Mouse (Mus musculus) intestine, postnatal 0 days (tissue): ENCODE measurements around the gene Orai2. TPM values are rescaled to one million over a fixed set of nuclear protein-coding genes. Genes with fewer than 3 reads are reported as not detected.
A peak's percentile ranks its signal among the peaks of the same experiment; 100 is the strongest.

Source experiments
- ATAC-seq: fragments of 200-750 bp; cut with Nextera tagmentation; 2 replicates; pipeline ENCODE4 v1.8.0; 2017; ENCODE audit warnings: mild to moderate bottlenecking, moderate TSS enrichment, moderate library complexity
- H3K27ac ChIP-seq: fragments of 300-500 bp; sonication (generic); 2 replicates; pipeline ENCODE4 v1.5.1; 2014; ENCODE audit warnings: mild to moderate bottlenecking, low read depth, low read length, moderate library complexity
- H3K27me3 ChIP-seq: fragments of 300-500 bp; sonication (generic); replicated peaks from 2 replicates; pipeline ENCODE4 v1.6.1; 2014; ENCODE audit warnings: low read length, mixed read lengths; ENCODE audit not compliant: control insufficient read depth, insufficient read depth
- H3K36me3 ChIP-seq: fragments of 300-500 bp; sonication (generic); 2 replicates; pipeline ENCODE4 v1.6.1; 2014; ENCODE audit warnings: mild to moderate bottlenecking, moderate library complexity; ENCODE audit not compliant: control insufficient read depth, insufficient read depth
- H3K4me1 ChIP-seq: fragments of 300-500 bp; sonication (generic); replicated peaks from 2 replicates; pipeline ENCODE4 v1.6.1; 2014; ENCODE audit warnings: antibody characterized with exemption, low read length, mixed read lengths; ENCODE audit not compliant: control insufficient read depth, insufficient read depth
- H3K4me2 ChIP-seq: fragments of 300-500 bp; sonication (generic); replicated peaks from 2 replicates; pipeline ENCODE4 v1.6.1; 2014; ENCODE audit warnings: low read depth, mild to moderate bottlenecking, moderate library complexity
- H3K4me3 ChIP-seq: fragments of 300-500 bp; sonication (generic); 2 replicates; pipeline ENCODE4 v1.5.1; 2014; ENCODE audit warnings: low read depth, low read length
- H3K9ac ChIP-seq: fragments of 300-500 bp; sonication (generic); 2 replicates; pipeline ENCODE4 v1.6.1; 2014; ENCODE audit warnings: mild to moderate bottlenecking, low read depth, low read length
- H3K9me3 ChIP-seq: fragments of 300-500 bp; sonication (generic); 2 replicates; pipeline ENCODE4 v1.6.1; 2016; ENCODE audit warnings: mixed run types; ENCODE audit not compliant: control insufficient read depth
- CTCF ChIP-seq: sonication (generic); IDR thresholded peaks from 2 replicates; pipeline ENCODE4 v1.5.1; 2016; ENCODE audit warnings: low read depth, mild to moderate bottlenecking, control low read depth, antibody characterized with exemption, moderate library complexity
- WGBS: fragments of 180-500 bp; shearing (Covaris S2); extraction: QIAGEN DNeasy Blood & Tissue Kit; methylation state at CpG from one replicate; pipeline ENCODE4 v1.1.7; 2014; 5-methylcytosine and 5-hydroxymethylcytosine counted together
- polyA plus RNA-seq: library from polyadenylated mRNA; unstranded; fragments of >200 nt; fragmentation: Nextera tagmentation; extraction: Ambion mirVana; gene quantifications from 2 replicates; pipeline ENCODE4 v1.2.1, GENCODE M21; 2015

Gene Orai2
- polyA plus RNA-seq, 1 experiment from 2014 or later = 4.3 TPM

DNA sequence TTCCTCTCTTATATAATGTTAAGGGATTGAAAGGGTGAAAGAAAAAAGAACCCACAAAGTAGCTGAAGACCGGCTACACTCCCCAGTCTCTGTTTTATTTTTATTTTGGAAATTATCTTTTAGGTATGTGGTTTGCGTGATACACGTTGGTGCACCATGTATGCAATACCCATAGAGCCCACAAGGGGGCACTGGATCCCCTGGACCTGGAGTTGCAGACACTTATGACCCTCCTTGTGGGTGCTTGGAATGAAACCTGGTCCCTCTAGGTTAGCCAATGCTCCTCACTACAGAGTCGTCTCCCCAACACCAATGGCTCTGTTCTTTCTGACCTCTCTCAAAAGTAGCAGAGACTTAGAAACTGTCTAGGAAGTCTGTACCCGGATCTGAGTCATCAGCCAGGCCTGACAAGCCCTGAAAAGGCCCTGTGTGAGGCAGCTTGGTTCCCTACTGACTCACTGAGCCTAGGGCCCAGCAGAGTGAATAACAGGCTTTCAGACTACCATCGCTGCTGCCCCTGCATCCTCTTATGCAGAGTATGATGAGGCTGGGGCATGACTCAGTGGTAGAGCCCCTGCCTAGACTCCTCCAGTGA, 27.3 kb downstream of the Orai2 start:
- Histone ChIP-seq H3K4me1 (no peaks in the 10 kb centered on the region), H3K9ac (no peak overlapping the region), H3K9me3 (no peaks in the 10 kb centered on the region), H3K36me3 (peaks cover 37% of the 10 kb centered on the region), H3K27ac (no peak overlapping the region), H3K27me3 (no peaks in the 10 kb centered on the region), H3K4me2 (no peak overlapping the region), H3K4me3 (no peak overlapping the region)
- 85% methylated on average over 6 of the region's 6 CpGs for WGBS
- TF ChIP-seq CTCF = peak; percentile 53
- ATAC-seq = no peak

DNA sequence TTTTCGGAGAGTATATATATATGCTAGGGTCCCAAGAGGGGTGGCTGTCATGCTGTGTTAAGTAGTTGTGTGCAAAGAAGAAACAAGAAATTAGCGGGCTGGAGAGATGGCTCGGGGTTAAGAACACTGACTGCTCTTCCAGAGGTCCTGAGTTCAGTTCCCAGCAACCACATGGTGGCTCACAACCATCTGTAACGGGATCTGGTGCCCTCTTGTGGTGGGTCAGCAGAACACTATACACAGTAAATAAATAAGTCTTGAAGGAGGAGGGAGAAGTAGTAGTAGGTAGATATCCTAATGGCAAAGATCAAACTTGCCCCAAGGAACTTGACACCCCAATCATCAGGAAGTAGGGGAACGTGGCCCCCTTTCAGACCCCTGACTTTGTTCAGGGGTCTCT, 27.8 kb downstream of the Orai2 start:
- ATAC-seq = no peak
- peak; percentile 48 for TF ChIP-seq CTCF
- H3K9ac ChIP-seq = no peak overlapping the region
- no peak overlapping the region for H3K4me3 ChIP-seq
- H3K36me3 ChIP-seq = peaks cover 39% of the 10 kb centered on the region
- H3K4me2 ChIP-seq = no peak overlapping the region
- no peaks in the 10 kb centered on the region for H3K27me3 ChIP-seq
- H3K27ac ChIP-seq = no peak overlapping the region
- 91% methylated on average over 5 of the region's 5 CpGs for WGBS
- no peaks in the 10 kb centered on the region for H3K4me1 ChIP-seq
- H3K9me3 ChIP-seq = no peaks in the 10 kb centered on the region

DNA sequence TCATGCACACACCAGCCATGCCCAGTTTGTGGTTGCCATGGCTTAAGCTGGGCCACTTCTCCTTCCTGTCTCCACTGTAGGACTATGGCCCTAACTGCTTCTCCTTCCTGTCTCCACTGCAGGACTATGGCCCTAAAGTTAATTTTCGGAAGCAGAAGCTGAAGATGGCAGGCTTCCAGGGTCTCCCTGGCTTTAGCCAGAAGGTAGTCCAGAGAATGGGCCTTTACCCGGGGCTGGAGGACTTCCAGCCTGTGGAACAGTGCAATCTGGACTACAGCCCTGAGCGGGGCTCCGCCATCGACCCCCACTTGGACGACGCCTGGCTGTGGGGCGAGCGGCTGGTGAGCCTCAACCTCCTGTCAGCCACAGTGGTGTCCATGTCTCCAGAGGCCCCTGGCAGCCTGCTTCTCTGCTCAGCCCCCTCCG, 30.4 kb downstream of the Orai2 start:
- peaks cover 39% of the 10 kb centered on the region for H3K36me3 ChIP-seq

DNA sequence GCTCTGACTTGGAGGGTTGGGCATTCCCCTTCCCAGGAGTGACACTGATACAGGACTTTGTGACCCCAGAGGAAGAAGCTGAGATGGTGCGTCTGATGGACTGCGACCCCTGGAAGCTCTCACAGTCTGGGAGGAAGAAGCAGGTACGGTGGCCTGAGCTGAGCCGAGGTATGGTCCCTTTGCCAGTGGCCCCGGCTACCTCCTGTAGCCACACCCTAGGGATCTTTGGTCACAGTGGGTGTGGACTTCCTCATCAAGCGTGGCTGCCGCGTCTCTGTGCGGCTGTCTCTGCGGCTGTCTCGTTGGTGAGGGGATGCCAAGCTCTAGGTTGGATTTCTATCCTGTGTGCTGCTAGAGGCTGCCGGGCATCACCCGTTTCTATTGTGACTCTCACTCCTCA, 31.1 kb downstream of the Orai2 start:
- 59% methylated on average over 13 of the region's 13 CpGs for WGBS
- Histone ChIP-seq H3K4me3 (no peak overlapping the region), H3K4me1 (no peaks in the 10 kb centered on the region), H3K9ac (no peak overlapping the region), H3K27ac (no peak overlapping the region), H3K27me3 (no peaks in the 10 kb centered on the region), H3K4me2 (no peak overlapping the region), H3K36me3 (peaks cover 39% of the 10 kb centered on the region), H3K9me3 (no peaks in the 10 kb centered on the region)
- no peak for TF ChIP-seq CTCF
- no peak for ATAC-seq

More for the DNA sequence above, 30.4 kb downstream of the Orai2 start:
- WGBS = 90% methylated on average over 10 of the region's 10 CpGs
- no peak overlapping the region for H3K9ac ChIP-seq
- ATAC-seq = no peak
- H3K4me3 ChIP-seq = no peak overlapping the region
- no peaks in the 10 kb centered on the region for H3K9me3 ChIP-seq
- H3K27ac ChIP-seq = 0 out of 2 replicates have a peak overlapping the region, but pooled peaks have one; percentile 15
- no peaks in the 10 kb centered on the region for H3K27me3 ChIP-seq
- no peak overlapping the region for H3K4me2 ChIP-seq
- H3K4me1 ChIP-seq = no peaks in the 10 kb centered on the region
- no peak for TF ChIP-seq CTCF

DNA sequence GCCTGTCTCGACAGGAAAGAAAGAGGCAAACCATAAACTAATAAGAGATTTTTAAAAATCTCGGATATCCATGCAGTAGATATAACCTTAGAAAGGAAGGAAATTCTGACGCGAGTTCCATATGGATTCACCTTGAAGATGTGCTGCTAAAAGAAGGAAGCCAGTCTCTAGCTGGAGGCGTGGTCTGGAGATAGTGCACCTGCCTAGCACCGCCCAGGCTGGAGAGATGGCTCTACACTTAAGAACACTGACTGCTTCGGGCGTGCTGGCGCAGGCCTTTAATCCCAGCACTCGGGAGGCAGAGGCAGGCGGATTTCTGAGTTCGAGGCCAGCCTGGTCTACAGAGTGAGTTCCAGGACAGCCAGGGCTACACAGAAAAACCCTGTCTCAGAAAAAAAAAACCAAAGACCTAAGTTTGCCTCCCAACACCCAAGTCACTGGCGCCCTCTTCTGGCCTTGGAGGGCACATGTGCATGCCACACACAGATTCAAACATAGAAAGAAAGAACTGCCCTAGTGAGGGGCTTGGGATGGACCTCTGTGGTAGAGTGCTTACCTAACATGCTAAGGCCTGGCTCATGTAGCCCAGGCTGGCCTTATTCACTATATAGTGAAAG, 32.7 kb downstream of the Orai2 start:
- Histone ChIP-seq H3K4me3 (no peak overlapping the region), H3K27me3 (no peaks in the 10 kb centered on the region), H3K36me3 (peaks cover 46% of the 10 kb centered on the region), H3K4me1 (no peaks in the 10 kb centered on the region), H3K9ac (no peak overlapping the region), H3K9me3 (no peaks in the 10 kb centered on the region), H3K27ac (no peak overlapping the region), H3K4me2 (no peak overlapping the region)
- WGBS = 70% methylated on average over 13 of the region's 13 CpGs
- no peak for ATAC-seq
- TF ChIP-seq CTCF = peak; percentile 76

DNA sequence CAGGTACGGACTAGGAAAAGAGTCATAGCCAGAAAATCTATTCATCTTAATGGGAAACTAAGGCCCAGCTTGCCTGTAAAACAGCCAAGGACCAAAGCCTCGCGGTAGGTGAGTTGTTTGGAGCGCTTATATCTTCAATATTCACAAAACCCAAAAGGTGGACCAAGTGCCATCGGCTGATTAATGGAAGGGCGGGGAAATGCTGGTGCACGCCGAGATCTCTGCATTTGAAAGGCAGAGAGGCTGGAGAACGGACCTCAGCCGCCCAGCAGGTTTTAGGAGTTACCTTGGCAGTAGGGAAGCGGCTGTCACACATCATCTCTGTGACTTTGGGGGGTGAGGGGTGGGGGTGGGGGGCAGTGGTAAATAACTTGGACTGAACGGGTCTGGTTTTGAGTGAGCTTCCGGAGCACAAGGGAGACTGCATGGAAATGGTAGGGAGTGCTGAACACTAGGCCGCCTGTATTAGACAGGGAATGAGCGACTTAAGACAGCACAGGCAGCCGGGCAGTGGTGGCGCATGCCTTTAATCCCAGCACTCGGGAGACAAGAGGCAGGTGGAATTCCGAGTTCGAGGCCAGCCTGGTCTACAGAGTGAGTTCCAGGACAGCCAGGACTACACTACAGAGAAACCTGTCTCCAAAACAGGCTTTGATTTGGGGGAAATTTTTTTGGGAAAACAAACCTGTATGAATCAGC, 34.1 kb downstream of the Orai2 start:
- H3K27me3 ChIP-seq = no peaks in the 10 kb centered on the region
- H3K9ac ChIP-seq = peak overlapping the region; percentile 76
- no peaks in the 10 kb centered on the region for H3K9me3 ChIP-seq
- peaks cover 43% of the 10 kb centered on the region for H3K36me3 ChIP-seq
- TF ChIP-seq CTCF = no peak
- H3K4me3 ChIP-seq = peak overlapping the region; percentile 78
- peak; percentile 21 for ATAC-seq
- no peaks in the 10 kb centered on the region for H3K4me1 ChIP-seq
- peak overlapping the region; percentile 83 for H3K4me2 ChIP-seq
- H3K27ac ChIP-seq = peak overlapping the region; percentile 61
- WGBS = 5% methylated on average over 20 of the region's 20 CpGs
